Mouse (Mus musculus): ENCODE measurements at regions not wholly inside any gene's neighbourhood (a gene's known extent, or its start where the extent isn't known, plus 50 kb on each side); places are given as distances from the start of the nearest gene placed in this dataset.
"Not testable (repeated sequence)": the region's sequence is repeated elsewhere in the genome, so short reads cannot be mapped to it uniquely, and the experiment has no call there.

- WGBS = 80% methylated on average over 4 of the region's 4 CpGs
- H3K4me1 ChIP-seq (ENCODE audit: control insufficient read depth, insufficient read depth, low read length) = no peaks in the 10 kb centered on the region
- H3K4me3 ChIP-seq (replicated peaks; ENCODE audit: low read length) = no peak overlapping the region
Observed at GRCm38 (mm10) chr10:120675369-120675768, 199.1 kb upstream of the Hmga2 start.

GRCm38 (mm10) chr10:120674321-120675045 lies 198.2 kb upstream of the Hmga2 start:
- no peak overlapping the region for H3K4me2 ChIP-seq (ENCODE audit: low read depth, low read length)
- no peaks in the 10 kb centered on the region for H3K36me3 ChIP-seq (ENCODE audit: control insufficient read depth, insufficient read depth, low read length)
- no peak overlapping the region for H3K4me3 ChIP-seq (replicated peaks; ENCODE audit: low read length)
- no peaks in the 10 kb centered on the region for H3K9me3 ChIP-seq (replicated peaks; ENCODE audit: control insufficient read depth, low read length)
- no peak for ATAC-seq (ENCODE audit: insufficient read depth, low FRiP score)
- 60% methylated on average over 10 of the region's 10 CpGs for WGBS
- H3K9ac ChIP-seq (ENCODE audit: low read length) = no peak overlapping the region
- no peaks in the 10 kb centered on the region for H3K4me1 ChIP-seq (ENCODE audit: control insufficient read depth, insufficient read depth, low read length)
- H3K27me3 ChIP-seq (ENCODE audit: control insufficient read depth, insufficient read depth, low read length) = no peaks in the 10 kb centered on the region
- H3K27ac ChIP-seq (ENCODE audit: low read length) = no peak overlapping the region

More at GRCm38 (mm10) chr10:120675369-120675768, 199.1 kb upstream of the Hmga2 start:
- Histone ChIP-seq H3K36me3 (ENCODE audit: control insufficient read depth, insufficient read depth, low read length) (no peaks in the 10 kb centered on the region), H3K4me2 (ENCODE audit: low read depth, low read length) (no peak overlapping the region), H3K9me3 (replicated peaks; ENCODE audit: control insufficient read depth, low read length) (no peaks in the 10 kb centered on the region), H3K27ac (ENCODE audit: low read length) (no peak overlapping the region), H3K9ac (ENCODE audit: low read length) (no peak overlapping the region), H3K27me3 (ENCODE audit: control insufficient read depth, insufficient read depth, low read length) (no peaks in the 10 kb centered on the region)
- no peak for ATAC-seq (ENCODE audit: insufficient read depth, low FRiP score)

DNA sequence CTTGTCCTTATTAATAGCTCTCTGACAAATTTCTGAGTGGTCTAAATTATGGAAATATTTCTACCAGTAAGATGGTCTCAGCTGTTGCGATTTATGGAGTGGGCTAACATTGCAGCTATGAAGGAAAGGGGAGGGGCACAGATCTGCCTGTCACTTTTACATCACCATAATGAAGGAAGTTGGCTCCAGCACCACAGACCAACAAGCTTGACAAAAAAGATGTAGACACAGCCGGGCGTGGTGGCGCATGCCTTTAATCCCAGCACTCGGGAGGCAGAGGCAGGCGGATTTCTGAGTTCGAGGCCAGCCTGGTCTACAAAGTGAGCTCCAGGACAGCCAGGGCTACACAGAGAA lies 191.4 kb upstream of the Hmga2 start:
- not testable (repeated sequence) for H3K4me2 ChIP-seq (ENCODE audit: low read depth, low read length); H3K9me3 ChIP-seq (replicated peaks; ENCODE audit: control insufficient read depth, low read length); H3K27ac ChIP-seq (ENCODE audit: low read length); H3K4me3 ChIP-seq (replicated peaks; ENCODE audit: low read length); H3K36me3 ChIP-seq (ENCODE audit: control insufficient read depth, insufficient read depth, low read length); H3K9ac ChIP-seq (ENCODE audit: low read length); ATAC-seq (ENCODE audit: insufficient read depth, low FRiP score); H3K27me3 ChIP-seq (ENCODE audit: control insufficient read depth, insufficient read depth, low read length); H3K4me1 ChIP-seq (ENCODE audit: control insufficient read depth, insufficient read depth, low read length)
- 91% methylated on average over 6 of the region's 7 CpGs for WGBS

DNA sequence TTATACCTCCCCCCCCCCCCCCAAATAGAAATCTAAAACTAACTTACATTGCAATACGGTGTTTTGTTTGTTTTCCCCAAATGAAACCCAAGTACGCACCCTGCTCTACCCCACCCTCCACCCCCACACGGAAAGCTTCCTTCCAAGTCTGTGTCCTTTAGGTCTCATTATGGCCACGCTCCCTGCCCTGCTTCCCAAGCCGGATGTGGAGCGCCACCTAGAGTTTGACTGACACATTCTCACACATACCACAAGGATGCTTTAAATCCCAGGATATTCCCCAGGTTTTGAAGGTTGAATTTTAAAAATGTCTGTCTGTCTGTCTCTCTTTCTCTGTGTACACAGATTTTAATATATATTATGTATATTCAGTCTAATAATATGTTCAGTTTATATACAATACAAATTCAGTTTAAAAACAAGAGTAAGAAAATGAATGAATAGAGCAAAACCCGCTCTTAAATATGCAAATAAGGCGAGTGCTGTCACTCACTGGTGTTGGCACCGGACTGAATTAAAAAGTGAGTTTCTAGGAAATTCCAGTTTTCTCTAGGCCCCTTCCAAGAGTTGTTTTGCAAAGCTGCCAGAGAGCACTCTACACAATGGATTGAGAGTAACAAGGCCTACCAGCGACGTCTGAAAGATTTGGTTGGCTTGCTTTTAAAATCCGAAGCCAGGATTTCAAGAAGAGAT lies 190.9 kb upstream of the Hmga2 start:
- 63% methylated on average over 12 of the region's 12 CpGs for WGBS
- no peaks in the 10 kb centered on the region for H3K4me1 ChIP-seq (ENCODE audit: control insufficient read depth, insufficient read depth, low read length)
- H3K36me3 ChIP-seq (ENCODE audit: control insufficient read depth, insufficient read depth, low read length) = no peaks in the 10 kb centered on the region
- no peaks in the 10 kb centered on the region for H3K9me3 ChIP-seq (replicated peaks; ENCODE audit: control insufficient read depth, low read length)
- no peak overlapping the region for H3K4me3 ChIP-seq (replicated peaks; ENCODE audit: low read length)
- no peak; the same call in 1 of the 2 replicates for ATAC-seq (ENCODE audit: insufficient read depth, low FRiP score)
- no peak overlapping the region for H3K9ac ChIP-seq (ENCODE audit: low read length)
- H3K27ac ChIP-seq (ENCODE audit: low read length) = no peak overlapping the region
- H3K27me3 ChIP-seq (ENCODE audit: control insufficient read depth, insufficient read depth, low read length) = no peaks in the 10 kb centered on the region
- no peak overlapping the region for H3K4me2 ChIP-seq (ENCODE audit: low read depth, low read length)

- Histone ChIP-seq H3K9me3 (replicated peaks; ENCODE audit: control insufficient read depth, low read length) (no peaks in the 10 kb centered on the region), H3K36me3 (ENCODE audit: control insufficient read depth, insufficient read depth, low read length) (no peaks in the 10 kb centered on the region), H3K27ac (ENCODE audit: low read length) (peak overlapping the region; percentile 5; the same call in 1 of the 2 replicates), H3K4me3 (replicated peaks; ENCODE audit: low read length) (no peak overlapping the region), H3K27me3 (ENCODE audit: control insufficient read depth, insufficient read depth, low read length) (no peaks in the 10 kb centered on the region), H3K9ac (ENCODE audit: low read length) (no peak overlapping the region), H3K4me2 (ENCODE audit: low read depth, low read length) (no peak overlapping the region), H3K4me1 (ENCODE audit: control insufficient read depth, insufficient read depth, low read length) (no peaks in the 10 kb centered on the region)
- no peak for ATAC-seq (ENCODE audit: insufficient read depth, low FRiP score)
- 78% methylated on average over 7 of the region's 7 CpGs for WGBS
Observed at GRCm38 (mm10) chr10:120666202-120666860, 190.1 kb upstream of the Hmga2 start.

GRCm38 (mm10) chr10:120665670-120666069 lies 189.4 kb upstream of the Hmga2 start:
- H3K4me1 ChIP-seq (ENCODE audit: control insufficient read depth, insufficient read depth, low read length) = 0 out of 2 replicates have a peak, but pooled peaks cover 2% of the 10 kb centered on the region
- peak overlapping the region; percentile 5; the same call in 1 of the 2 replicates for H3K27ac ChIP-seq (ENCODE audit: low read length)
- no peak overlapping the region for H3K9ac ChIP-seq (ENCODE audit: low read length)
- H3K27me3 ChIP-seq (ENCODE audit: control insufficient read depth, insufficient read depth, low read length) = no peaks in the 10 kb centered on the region
- no peak overlapping the region for H3K4me3 ChIP-seq (replicated peaks; ENCODE audit: low read length)
- ATAC-seq (ENCODE audit: insufficient read depth, low FRiP score) = no peak
- H3K9me3 ChIP-seq (replicated peaks; ENCODE audit: control insufficient read depth, low read length) = no peaks in the 10 kb centered on the region
- H3K4me2 ChIP-seq (ENCODE audit: low read depth, low read length) = no peak overlapping the region
- WGBS = 55% methylated on average over 5 of the region's 5 CpGs
- H3K36me3 ChIP-seq (ENCODE audit: control insufficient read depth, insufficient read depth, low read length) = no peaks in the 10 kb centered on the region

- no peak for ATAC-seq (ENCODE audit: insufficient read depth, low FRiP score)
- Histone ChIP-seq H3K9me3 (replicated peaks; ENCODE audit: control insufficient read depth, low read length) (no peaks in the 10 kb centered on the region), H3K4me1 (ENCODE audit: control insufficient read depth, insufficient read depth, low read length) (0 out of 2 replicates have a peak, but pooled peaks cover 2% of the 10 kb centered on the region), H3K36me3 (ENCODE audit: control insufficient read depth, insufficient read depth, low read length) (no peaks in the 10 kb centered on the region), H3K27me3 (ENCODE audit: control insufficient read depth, insufficient read depth, low read length) (no peaks in the 10 kb centered on the region), H3K9ac (ENCODE audit: low read length) (no peak overlapping the region), H3K4me2 (ENCODE audit: low read depth, low read length) (no peak overlapping the region), H3K27ac (ENCODE audit: low read length) (no peak overlapping the region), H3K4me3 (replicated peaks; ENCODE audit: low read length) (no peak overlapping the region)
- 87% methylated on average over 5 of the region's 5 CpGs for WGBS
Observed at GRCm38 (mm10) chr10:120664419-120664818, 188.2 kb upstream of the Hmga2 start.

DNA sequence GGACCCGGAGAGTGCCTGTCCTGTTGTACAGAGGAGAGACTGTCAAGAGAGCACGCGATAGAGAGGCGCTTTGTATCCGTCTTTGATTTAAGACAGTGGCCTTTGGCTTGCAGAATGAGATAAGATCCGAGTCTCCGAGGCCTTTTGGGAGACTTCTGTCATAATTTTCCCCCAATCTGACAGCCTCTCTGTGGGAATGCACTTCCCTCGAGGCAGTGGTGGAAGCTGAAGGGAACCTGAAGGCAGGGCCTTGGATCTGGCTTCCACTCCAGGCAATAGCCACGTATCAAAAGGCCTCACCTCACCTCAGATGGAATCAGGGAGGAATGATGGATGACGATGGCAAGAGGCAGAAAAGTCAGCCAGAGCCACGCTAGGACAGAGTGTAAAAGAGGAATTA lies 187.1 kb upstream of the Hmga2 start:
- no peak for ATAC-seq (ENCODE audit: insufficient read depth, low FRiP score)
- H3K4me2 ChIP-seq (ENCODE audit: low read depth, low read length) = no peak overlapping the region
- no peaks in the 10 kb centered on the region for H3K27me3 ChIP-seq (ENCODE audit: control insufficient read depth, insufficient read depth, low read length)
- no peaks in the 10 kb centered on the region for H3K36me3 ChIP-seq (ENCODE audit: control insufficient read depth, insufficient read depth, low read length)
- no peak overlapping the region for H3K9ac ChIP-seq (ENCODE audit: low read length)
- no peak overlapping the region for H3K4me3 ChIP-seq (replicated peaks; ENCODE audit: low read length)
- WGBS = 56% methylated on average over 11 of the region's 11 CpGs
- H3K27ac ChIP-seq (ENCODE audit: low read length) = no peak overlapping the region
- no peaks in the 10 kb centered on the region for H3K9me3 ChIP-seq (replicated peaks; ENCODE audit: control insufficient read depth, low read length)
- 0 out of 2 replicates have a peak, but pooled peaks cover 2% of the 10 kb centered on the region for H3K4me1 ChIP-seq (ENCODE audit: control insufficient read depth, insufficient read depth, low read length)

GRCm38 (mm10) chr10:120660503-120660902 lies 184.2 kb upstream of the Hmga2 start:
- 51% methylated on average over 6 of the region's 6 CpGs for WGBS
- Histone ChIP-seq H3K36me3 (ENCODE audit: control insufficient read depth, insufficient read depth, low read length) (no peaks in the 10 kb centered on the region), H3K4me1 (ENCODE audit: control insufficient read depth, insufficient read depth, low read length) (0 out of 2 replicates have a peak, but pooled peaks cover 2% of the 10 kb centered on the region), H3K4me2 (ENCODE audit: low read depth, low read length) (no peak overlapping the region), H3K27me3 (ENCODE audit: control insufficient read depth, insufficient read depth, low read length) (no peaks in the 10 kb centered on the region), H3K4me3 (replicated peaks; ENCODE audit: low read length) (no peak overlapping the region), H3K9ac (ENCODE audit: low read length) (no peak overlapping the region), H3K9me3 (replicated peaks; ENCODE audit: control insufficient read depth, low read length) (no peaks in the 10 kb centered on the region), H3K27ac (ENCODE audit: low read length) (no peak overlapping the region)
- ATAC-seq (ENCODE audit: insufficient read depth, low FRiP score) = no peak
